Mouse (Mus musculus): ENCODE data around the gene Srp68. TPM values are rescaled to one million over a fixed set of nuclear protein-coding genes. Genes with fewer than 3 reads are reported as not detected.

Gene Srp68
- total and polyA plus RNA-seq, 3 experiments = 146 to 228 (median 180) TPM

DNA sequence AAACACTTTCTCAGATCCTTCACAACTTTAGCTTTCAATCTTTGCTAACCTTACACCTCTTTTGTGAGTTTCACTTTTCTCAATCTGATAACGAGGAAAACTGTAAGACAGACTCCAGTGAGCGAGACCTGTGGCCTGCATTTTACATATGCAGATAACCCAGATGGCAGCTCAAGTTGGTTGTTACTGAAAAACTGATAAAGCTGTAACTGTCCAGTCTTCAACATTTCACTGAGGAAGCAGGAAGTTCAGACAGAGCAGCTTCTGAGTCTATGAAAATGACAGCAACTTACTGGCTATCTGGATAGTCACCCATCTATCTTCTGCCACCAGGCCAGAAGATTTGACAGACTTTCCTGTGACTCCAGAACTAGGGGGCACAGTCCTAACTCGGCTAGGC, 35.6 kb upstream of the Srp68 start (continued):
- TF ChIP-seq ETS1 (IDR thresholded peaks at IDR 0.05; ENCODE audit: low read depth, low read length) (peak; percentile 58), MAX (IDR thresholded peaks at IDR 0.05; ENCODE audit: low read length) (no peak)

- Histone ChIP-seq H3K9me3 (replicated peaks; ENCODE audit: insufficient read depth, low read length) (no peaks in the 10 kb centered on the region), H3K27me3 (ENCODE audit: control insufficient read depth in 1 of 2, insufficient read depth in 2 of 2, low read length in 2 of 2) (no peaks in the 10 kb centered on the region), H3K4me3 (ENCODE audit: control insufficient read depth in 1 of 2, insufficient read depth in 1 of 2, low read depth in 2 of 2, low read length in 2 of 2) (peak overlapping the region; percentile 62 to 64), H3K9ac (ENCODE audit: control insufficient read depth, low read depth, low read length, poor library complexity, severe bottlenecking) (peak overlapping the region; percentile 75), H3K27ac (ENCODE audit: control insufficient read depth, low read depth, low read length) (peak overlapping the region; percentile 94), H3K79me2 (ENCODE audit: control insufficient read depth, insufficient read depth, low read length, poor library complexity) (peaks cover 3% of the 10 kb centered on the region; the same call in 1 of the 2 replicates), H3K36me3 (ENCODE audit: control insufficient read depth in 1 of 2, insufficient read depth in 2 of 2, low read length in 2 of 2) (peaks cover 0 to 11% of the 10 kb centered on the region in 2 experiments; a peak in 3 of 4 replicates), H3K4me1 (ENCODE audit: control insufficient read depth in 1 of 2, insufficient read depth in 2 of 2, low read length in 2 of 2) (peaks cover 9 to 16% of the 10 kb centered on the region in 2 experiments)
- DNase-seq (ENCODE audit: low read depth, low spot score) = peak; percentile 100
- TF ChIP-seq ETS1 (IDR thresholded peaks at IDR 0.05; ENCODE audit: low read depth, low read length) = peak; percentile 44; the same call in 1 of the 2 replicates
- peak; percentile 81; the same call in 1 of the 2 replicates for TF ChIP-seq MYC (IDR thresholded peaks at IDR 0.05; ENCODE audit: low read depth, low read length)
- peak; percentile 53 to 76 for TF ChIP-seq EP300 (IDR thresholded peaks at IDR 0.05; ENCODE audit: low read depth in 1 of 2, low read length in 2 of 2)
- peak; percentile 67; the same call in 1 of the 2 replicates for TF ChIP-seq UBTF (IDR thresholded peaks at IDR 0.05; ENCODE audit: borderline replicate concordance, insufficient read depth, low read depth, low read length)
- no peak for TF ChIP-seq MEF2A (IDR thresholded peaks at IDR 0.05; ENCODE audit: extremely low read depth, insufficient replicate concordance, low read depth, low read length, poor library complexity, severe bottlenecking)
- no peak for TF ChIP-seq RAD21 (IDR thresholded peaks at IDR 0.05; ENCODE audit: low read depth, low read length)
- peak; percentile 78; the same call in 1 of the 2 replicates for TF ChIP-seq MAX (IDR thresholded peaks at IDR 0.05; ENCODE audit: low read length)
- no peak for TF ChIP-seq ZKSCAN1 (IDR thresholded peaks at IDR 0.05; ENCODE audit: low read depth, low read length)
- no peak; the same call in 1 of the 2 replicates for TF ChIP-seq KAT2A (conservative IDR thresholded peaks at IDR 0.05; ENCODE audit: low read depth, low read length)
- peak; percentile 61; the same call in 1 of the 2 replicates for TF ChIP-seq MAZ (IDR thresholded peaks at IDR 0.05; ENCODE audit: low read depth, low read length)
- TF ChIP-seq TCF12 (IDR thresholded peaks at IDR 0.05; ENCODE audit: low read depth, low read length) = peak; percentile 81
- TF ChIP-seq RCOR1 (IDR thresholded peaks at IDR 0.05; ENCODE audit: low read depth, low read length) = no peak; the same call in none of the 2 replicates
- peak; percentile 81 for TF ChIP-seq CHD2 (IDR thresholded peaks at IDR 0.05; ENCODE audit: low read length)
- TF ChIP-seq ELF1 (IDR thresholded peaks at IDR 0.05; ENCODE audit: low read depth, low read length) = peak; percentile 16
- TF ChIP-seq E2F4 (IDR thresholded peaks at IDR 0.05; ENCODE audit: borderline replicate concordance, low read depth, low read length) = no peak
- peak; percentile 93; the same call in 1 of the 2 replicates for TF ChIP-seq POLR2AphosphoS5 (IDR thresholded peaks at IDR 0.05; ENCODE audit: borderline replicate concordance, low read depth, low read length)
- TF ChIP-seq USF2 (IDR thresholded peaks at IDR 0.05; ENCODE audit: borderline replicate concordance in 1 of 2, insufficient read depth in 1 of 2, low read depth in 1 of 2, low read length in 2 of 2) = no peak
- no peak for TF ChIP-seq USF1 (IDR thresholded peaks at IDR 0.05; ENCODE audit: low read depth, low read length)
- peak; percentile 69 for TF ChIP-seq HCFC1 (IDR thresholded peaks at IDR 0.05; ENCODE audit: low read depth, low read length)
- peak; percentile 99 for TF ChIP-seq ZMIZ1 (IDR thresholded peaks at IDR 0.05; ENCODE audit: low read depth, low read length)
- TF ChIP-seq MXI1 (IDR thresholded peaks at IDR 0.05; ENCODE audit: low read depth, low read length) = peak; percentile 65
- TF ChIP-seq SIN3A (IDR thresholded peaks at IDR 0.05; ENCODE audit: low read length) = peak; percentile 62
- TF ChIP-seq ZNF384 (IDR thresholded peaks at IDR 0.05; ENCODE audit: low read depth, low read length) = no peak; the same call in 1 of the 2 replicates
- TF ChIP-seq MAFK (IDR thresholded peaks at IDR 0.05; ENCODE audit: borderline replicate concordance, low read depth, low read length) = no peak
- TF ChIP-seq TAL1 (IDR thresholded peaks at IDR 0.05; ENCODE audit: low read length) = peak; percentile 81
- no peak for TF ChIP-seq SMC3 (IDR thresholded peaks at IDR 0.05; ENCODE audit: low read depth, low read length)
- TF ChIP-seq ZC3H11A (IDR thresholded peaks at IDR 0.05; ENCODE audit: low read depth, low read length) = no peak
- no peak for TF ChIP-seq JUND (IDR thresholded peaks at IDR 0.05; ENCODE audit: low read depth, low read length)
- TF ChIP-seq POLR2A (IDR thresholded peaks at IDR 0.05; ENCODE audit: control insufficient read depth in 1 of 2, insufficient read depth in 1 of 2, low read depth in 1 of 2, low read length in 2 of 2, poor library complexity in 1 of 2) = peak; percentile 89 to 100
- peak; percentile 96 for TF ChIP-seq CHD1 (IDR thresholded peaks at IDR 0.05; ENCODE audit: low read depth, low read length)
- TF ChIP-seq NRF1 (IDR thresholded peaks at IDR 0.05; ENCODE audit: insufficient read depth, low read depth, low read length, poor library complexity, severe bottlenecking) = 0 out of 2 replicates have a peak, but pooled peaks have one; percentile 41
- TF ChIP-seq GABPA (IDR thresholded peaks at IDR 0.05; ENCODE audit: low read depth, low read length) = no peak
These were observed 33.9 kb upstream of the Srp68 start for GRCm38 (mm10) chr11:116307762-116308531.
